Mouse (Mus musculus) ovary, adult 10 weeks (tissue): Measurements from ENCODE around the gene Egfl7. TPM values are rescaled to one million over a fixed set of nuclear protein-coding genes. Genes with fewer than 3 reads are reported as not detected.

Experiments
- polyA plus RNA-seq: library from polyadenylated mRNA; stranded (reverse); fragments of 350-450 nt; fragmentation: Illumina TruSeq; extraction: RNeasy Lipid Tissue Mini Kit (QIAGEN cat#74804); gene quantifications from one replicate; pipeline ENCODE4 v1.2.3, GENCODE M21; 2014

The Egfl7 gene
- 3.4 TPM for polyA plus RNA-seq

GRCm38 (mm10) chr2:26579714-26580113 lies at the start of gene Egfl7:
TSS of gene Egfl7 (plus strand) at chr2:26580014.

GRCm38 (mm10) chr2:26586294-26587043 lies 6.7 kb downstream of the Egfl7 start, which contains the start of gene Gm20532:
TSS of gene Gm20532 (plus strand) at chr2:26586639.

GRCm38 (mm10) chr2:26603720-26604671 lies 24.2 kb downstream of the Egfl7 start, which contains the start of gene Agpat2:
TSS of gene Agpat2 (minus strand) at chr2:26604417.

GRCm38 (mm10) chr2:26627921-26628739 lies 48.3 kb downstream of the Egfl7 start, which contains the start of gene Fam69b:
TSS of gene Fam69b (plus strand) at chr2:26628457.

Other genes starting within 250 kb of the Egfl7 start
- gene Dnlz, start 227.9 kb upstream of the Egfl7 start, polyA plus RNA-seq, result 0.48 TPM
- not detected for gene Card9, start 219.1 kb upstream of the Egfl7 start, polyA plus RNA-seq
- gene Snapc4, start 199.4 kb upstream of the Egfl7 start, polyA plus RNA-seq, result 8.7 TPM
- gene Entr1, start 190.7 kb upstream of the Egfl7 start, polyA plus RNA-seq, result 23.9 TPM
- gene Pmpca, start 190.7 kb upstream of the Egfl7 start, polyA plus RNA-seq, result 139 TPM
- 7.0 TPM for gene Inpp5e, start 170.8 kb upstream of the Egfl7 start, polyA plus RNA-seq
- gene Sec16a, start 134.8 kb upstream of the Egfl7 start, polyA plus RNA-seq, result 55.8 TPM
- 1.4 TPM for gene Notch1, start 63.4 kb upstream of the Egfl7 start, polyA plus RNA-seq
- gene Gm20532, start 6.6 kb downstream of the Egfl7 start, polyA plus RNA-seq, result not detected
- 1.1 TPM for gene Agpat2, start 24.4 kb downstream of the Egfl7 start, polyA plus RNA-seq
- not detected for gene Fam69b, start 48.4 kb downstream of the Egfl7 start, polyA plus RNA-seq
- not detected for gene Lcn4, start 91.3 kb downstream of the Egfl7 start, polyA plus RNA-seq